Mouse (Mus musculus) MEL (cell line): ENCODE measurements around the gene Cacna1f. TPM values are rescaled to one million over a fixed set of nuclear protein-coding genes. Genes with fewer than 3 reads are reported as not detected.
A peak's percentile ranks its signal among the peaks of the same experiment; 100 is the strongest.

Experiments used
- DNase-seq: peaks from one replicate; pipeline ENCODE4 v3.0.0; 2011; ENCODE audit warnings: low read depth, low spot score
- H3K27ac ChIP-seq: 2 replicates; pipeline ENCODE4 v1.5.1; 2012; ENCODE audit warnings: low read depth, mild to moderate bottlenecking, control low read depth, low read length, moderate library complexity; ENCODE audit not compliant: control insufficient read depth
- H3K27me3 ChIP-seq, 2 experiments: fragments of 150-350 bp in 1 of 2; sonication (generic) in 1 of 2; 2 replicates each; pipeline ENCODE4 v1.6.1; 2012; ENCODE audit warnings: low read length in 2 of 2, mild to moderate bottlenecking in 2 of 2, improper control_type of control experiment in 1 of 2, moderate library complexity in 1 of 2; ENCODE audit not compliant: insufficient read depth in 2 of 2, control insufficient read depth in 1 of 2
- H3K36me3 ChIP-seq, 2 experiments: 2 replicates each; pipeline ENCODE4 v1.6.1; 2012 to 2014; ENCODE audit warnings: low read length in 2 of 2, improper control_type of control experiment in 1 of 2, inconsistent platforms in 1 of 2, mild to moderate bottlenecking in 1 of 2; ENCODE audit not compliant: insufficient read depth in 2 of 2, control insufficient read depth in 1 of 2
- H3K4me1 ChIP-seq, 2 experiments: fragments of 150-350 bp in 1 of 2; sonication (generic) in 1 of 2; 2 replicates each; pipeline ENCODE4 v1.6.1; 2012; ENCODE audit warnings: low read length in 2 of 2, improper control_type of control experiment in 1 of 2, mild to moderate bottlenecking in 1 of 2; ENCODE audit not compliant: insufficient read depth in 2 of 2, control insufficient read depth in 1 of 2
- H3K4me3 ChIP-seq, 2 experiments: fragments of 150-350 bp in 1 of 2; sonication (generic) in 1 of 2; 2 replicates each; pipeline ENCODE4 v1.5.1; 2012; ENCODE audit warnings: low read depth in 2 of 2, low read length in 2 of 2, mild to moderate bottlenecking in 2 of 2, moderate library complexity in 2 of 2, control low read depth in 1 of 2, improper control_type of control experiment in 1 of 2; ENCODE audit not compliant: control insufficient read depth in 1 of 2, insufficient read depth in 1 of 2
- H3K79me2 ChIP-seq: 2 replicates; pipeline ENCODE4 v1.6.1; 2012; ENCODE audit warnings: mild to moderate bottlenecking, low read length, moderate library complexity; ENCODE audit not compliant: control insufficient read depth, poor library complexity, insufficient read depth
- H3K9ac ChIP-seq: 2 replicates; pipeline ENCODE4 v1.6.1; 2012; ENCODE audit warnings: low read depth, mild to moderate bottlenecking, control low read depth, low read length, moderate library complexity; ENCODE audit not compliant: control insufficient read depth, poor library complexity, severe bottlenecking
- H3K9me3 ChIP-seq: fragments of 150-350 bp; sonication (generic); replicated peaks from 2 replicates; pipeline ENCODE4 v1.6.1; 2012; ENCODE audit warnings: mild to moderate bottlenecking, low read length, improper control_type of control experiment, moderate library complexity; ENCODE audit not compliant: insufficient read depth
- BHLHE40 ChIP-seq: IDR thresholded peaks from 2 replicates; pipeline ENCODE4 v1.6.1; 2012; ENCODE audit warnings: low read depth, mild to moderate bottlenecking, inconsistent platforms, low read length, improper control_type of control experiment, borderline replicate concordance
- CHD1 ChIP-seq: IDR thresholded peaks from 2 replicates; pipeline ENCODE4 v1.6.1; 2012; ENCODE audit warnings: low read depth, mild to moderate bottlenecking, inconsistent platforms, low read length, improper control_type of control experiment
- CHD2 ChIP-seq: IDR thresholded peaks from 2 replicates; pipeline ENCODE4 v1.6.1; 2011; ENCODE audit warnings: low read length, improper control_type of control experiment
- CTCF ChIP-seq, 3 experiments: IDR thresholded peaks in 2 of 3; conservative IDR thresholded peaks in 1 of 3; 2 replicates each; pipeline ENCODE4 v1.5.1; 2011 to 2012; ENCODE audit warnings: low read length in 3 of 3, low read depth in 2 of 3, mild to moderate bottlenecking in 2 of 3, improper control_type of control experiment in 1 of 3, inconsistent platforms in 1 of 3, mixed read lengths in 1 of 3, moderate library complexity in 1 of 3; ENCODE audit not compliant: control insufficient read depth in 1 of 3, insufficient read depth in 1 of 3, poor library complexity in 1 of 3, severe bottlenecking in 1 of 3
- E2F4 ChIP-seq: IDR thresholded peaks from 2 replicates; pipeline ENCODE4 v1.6.1; 2011; ENCODE audit warnings: low read depth, low read length, improper control_type of control experiment, borderline replicate concordance
- ELF1 ChIP-seq: IDR thresholded peaks from 2 replicates; pipeline ENCODE4 v1.6.1; 2014; ENCODE audit warnings: low read depth, mild to moderate bottlenecking, inconsistent platforms, low read length, improper control_type of control experiment, moderate library complexity
- EP300 ChIP-seq, 2 experiments: IDR thresholded peaks; 2 replicates each; pipeline ENCODE4 v1.6.1; 2011; ENCODE audit warnings: improper control_type of control experiment in 2 of 2, low read length in 2 of 2, low read depth in 1 of 2, mild to moderate bottlenecking in 1 of 2
- ETS1 ChIP-seq: IDR thresholded peaks from 2 replicates; pipeline ENCODE4 v1.6.1; 2012; ENCODE audit warnings: low read depth, mild to moderate bottlenecking, inconsistent platforms, low read length, improper control_type of control experiment, moderate library complexity
- GABPA ChIP-seq: IDR thresholded peaks from 2 replicates; pipeline ENCODE4 v1.6.1; 2012; ENCODE audit warnings: low read depth, mild to moderate bottlenecking, inconsistent platforms, low read length, improper control_type of control experiment, moderate library complexity
- GATA1 ChIP-seq: IDR thresholded peaks from 2 replicates; pipeline ENCODE4 v1.6.1; 2011; ENCODE audit warnings: low read depth, low read length, improper control_type of control experiment
- HCFC1 ChIP-seq: IDR thresholded peaks from 2 replicates; pipeline ENCODE4 v1.6.1; 2012; ENCODE audit warnings: low read depth, mild to moderate bottlenecking, inconsistent platforms, low read length, improper control_type of control experiment, moderate library complexity
- JUND ChIP-seq: IDR thresholded peaks from 2 replicates; pipeline ENCODE4 v1.6.1; 2011; ENCODE audit warnings: low read depth, mild to moderate bottlenecking, improper control_type of control experiment, low read length
- MAFK ChIP-seq: IDR thresholded peaks from 2 replicates; pipeline ENCODE4 v1.6.1; 2011; ENCODE audit warnings: low read depth, mild to moderate bottlenecking, low read length, improper control_type of control experiment, borderline replicate concordance
- MAX ChIP-seq: IDR thresholded peaks from 2 replicates; pipeline ENCODE4 v1.6.1; 2011; ENCODE audit warnings: low read length, improper control_type of control experiment
- MAZ ChIP-seq: IDR thresholded peaks from 2 replicates; pipeline ENCODE4 v1.6.1; 2012; ENCODE audit warnings: low read depth, mild to moderate bottlenecking, inconsistent platforms, low read length, improper control_type of control experiment
- MXI1 ChIP-seq: IDR thresholded peaks from 2 replicates; pipeline ENCODE4 v1.6.1; 2011; ENCODE audit warnings: mild to moderate bottlenecking, low read depth, low read length, improper control_type of control experiment
- MYB ChIP-seq: IDR thresholded peaks from 2 replicates; pipeline ENCODE4 v1.6.1; 2011; ENCODE audit warnings: mild to moderate bottlenecking, low read depth, low read length, improper control_type of control experiment
- MYC ChIP-seq: IDR thresholded peaks from 2 replicates; pipeline ENCODE4 v1.6.1; 2011; ENCODE audit warnings: low read depth, mild to moderate bottlenecking, low read length, improper control_type of control experiment, moderate library complexity
- NELFE ChIP-seq: IDR thresholded peaks from 2 replicates; pipeline ENCODE4 v1.6.1; 2011; ENCODE audit warnings: low read depth, low read length, improper control_type of control experiment
- NRF1 ChIP-seq: IDR thresholded peaks from 2 replicates; pipeline ENCODE4 v1.6.1; 2014; ENCODE audit warnings: low read depth, mild to moderate bottlenecking, inconsistent platforms, low read length, improper control_type of control experiment, moderate library complexity; ENCODE audit not compliant: poor library complexity, insufficient read depth, severe bottlenecking
- POLR2A ChIP-seq, 2 experiments: IDR thresholded peaks; 2 replicates each; pipeline ENCODE4 v1.6.1; 2011 to 2012; ENCODE audit warnings: low read length in 2 of 2, mild to moderate bottlenecking in 2 of 2, control low read depth in 1 of 2, improper control_type of control experiment in 1 of 2, low read depth in 1 of 2, moderate library complexity in 1 of 2; ENCODE audit not compliant: control insufficient read depth in 1 of 2, insufficient read depth in 1 of 2, poor library complexity in 1 of 2
- POLR2AphosphoS2 ChIP-seq: IDR thresholded peaks from 2 replicates; pipeline ENCODE4 v1.6.1; 2011; ENCODE audit warnings: low read length, improper control_type of control experiment
- POLR2AphosphoS5 ChIP-seq: IDR thresholded peaks from 2 replicates; pipeline ENCODE4 v1.6.1; 2012; ENCODE audit warnings: low read depth, borderline replicate concordance, mild to moderate bottlenecking, inconsistent platforms, low read length, moderate library complexity, mixed read lengths
- RAD21 ChIP-seq: IDR thresholded peaks from 2 replicates; pipeline ENCODE4 v1.6.1; 2011; ENCODE audit warnings: mild to moderate bottlenecking, low read depth, low read length, improper control_type of control experiment
- RCOR1 ChIP-seq: IDR thresholded peaks from 2 replicates; pipeline ENCODE4 v1.6.1; 2012; ENCODE audit warnings: low read depth, mild to moderate bottlenecking, inconsistent platforms, low read length, improper control_type of control experiment
- SIN3A ChIP-seq: IDR thresholded peaks from 2 replicates; pipeline ENCODE4 v1.6.1; 2012; ENCODE audit warnings: low read length, improper control_type of control experiment, inconsistent platforms
- SMC3 ChIP-seq: IDR thresholded peaks from 2 replicates; pipeline ENCODE4 v1.6.1; 2011; ENCODE audit warnings: low read depth, low read length, improper control_type of control experiment
- TAL1 ChIP-seq: IDR thresholded peaks from 2 replicates; pipeline ENCODE4 v1.6.1; 2012; ENCODE audit warnings: mild to moderate bottlenecking, inconsistent platforms, low read length, moderate library complexity, mixed read lengths
- TCF12 ChIP-seq: IDR thresholded peaks from 2 replicates; pipeline ENCODE4 v1.6.1; 2014; ENCODE audit warnings: low read depth, mild to moderate bottlenecking, inconsistent platforms, low read length, improper control_type of control experiment, moderate library complexity
- USF1 ChIP-seq: IDR thresholded peaks from 2 replicates; pipeline ENCODE4 v1.6.1; 2014; ENCODE audit warnings: low read depth, mild to moderate bottlenecking, inconsistent platforms, low read length, improper control_type of control experiment, moderate library complexity
- ZC3H11A ChIP-seq: IDR thresholded peaks from 2 replicates; pipeline ENCODE4 v1.6.1; 2012; ENCODE audit warnings: low read depth, mild to moderate bottlenecking, inconsistent platforms, low read length, improper control_type of control experiment
- ZKSCAN1 ChIP-seq: IDR thresholded peaks from 2 replicates; pipeline ENCODE4 v1.6.1; 2012; ENCODE audit warnings: low read depth, mild to moderate bottlenecking, inconsistent platforms, low read length, improper control_type of control experiment, moderate library complexity
- ZMIZ1 ChIP-seq: IDR thresholded peaks from 2 replicates; pipeline ENCODE4 v1.6.1; 2012; ENCODE audit warnings: low read depth, mild to moderate bottlenecking, inconsistent platforms, low read length, improper control_type of control experiment, moderate library complexity
- ZNF384 ChIP-seq: IDR thresholded peaks from 2 replicates; pipeline ENCODE4 v1.6.1; 2012; ENCODE audit warnings: low read depth, mild to moderate bottlenecking, inconsistent platforms, low read length, improper control_type of control experiment
- polyA plus RNA-seq, 2 experiments: library from polyadenylated mRNA; stranded (reverse) in 1 of 2; unstranded in 1 of 2; fragments of >175 nt in 1 of 2; fragments of >200 nt in 1 of 2; gene quantifications; 2 replicates each; pipeline versions ENCODE4 v1.2.1 to v1.2.4; 2012; ENCODE audit warnings: low replicate concordance in 2 of 2, low read depth in 1 of 2; ENCODE audit not compliant: insufficient read length in 2 of 2, insufficient read depth in 1 of 2, missing spikeins in 1 of 2
- total RNA-seq: library from RNA; depleted of rRNA; stranded (reverse); fragments of 300-350 nt; gene quantifications from 2 replicates; pipeline ENCODE4 v1.2.3, GENCODE M21; 2012

Cacna1f gene
- total and polyA plus RNA-seq, 3 experiments: 0.17 TPM; not detected in 2

DNA sequence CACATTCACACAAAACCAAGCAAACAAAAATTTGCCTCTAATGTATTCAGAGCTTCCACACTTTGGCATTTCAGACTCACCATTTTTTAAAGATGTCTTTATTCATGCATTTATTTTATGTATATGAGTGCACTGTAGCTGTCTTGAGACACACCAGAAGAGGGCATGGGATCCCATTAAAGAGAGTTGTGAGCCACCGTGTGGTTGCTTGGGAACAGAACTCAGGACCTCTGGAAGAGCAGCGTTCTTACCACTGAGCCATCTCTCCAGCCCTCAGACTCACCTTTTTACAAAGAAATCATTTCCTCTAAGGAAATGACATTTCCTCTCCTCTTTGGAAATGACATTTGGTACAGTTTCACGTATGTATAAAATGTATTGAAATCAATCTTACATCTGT is 72.1 kb downstream of the Cacna1f start (continued):
- peak in 1 of 3 experiments; percentile 47; a peak in 2 of 6 replicates for TF ChIP-seq CTCF (IDR thresholded peaks at IDR 0.05 in 2 of 3, conservative IDR thresholded peaks at IDR 0.05 in 1 of 3; ENCODE audit: control insufficient read depth in 1 of 3, insufficient read depth in 1 of 3, low read depth in 2 of 3, low read length in 3 of 3, poor library complexity in 1 of 3, severe bottlenecking in 1 of 3)

DNA sequence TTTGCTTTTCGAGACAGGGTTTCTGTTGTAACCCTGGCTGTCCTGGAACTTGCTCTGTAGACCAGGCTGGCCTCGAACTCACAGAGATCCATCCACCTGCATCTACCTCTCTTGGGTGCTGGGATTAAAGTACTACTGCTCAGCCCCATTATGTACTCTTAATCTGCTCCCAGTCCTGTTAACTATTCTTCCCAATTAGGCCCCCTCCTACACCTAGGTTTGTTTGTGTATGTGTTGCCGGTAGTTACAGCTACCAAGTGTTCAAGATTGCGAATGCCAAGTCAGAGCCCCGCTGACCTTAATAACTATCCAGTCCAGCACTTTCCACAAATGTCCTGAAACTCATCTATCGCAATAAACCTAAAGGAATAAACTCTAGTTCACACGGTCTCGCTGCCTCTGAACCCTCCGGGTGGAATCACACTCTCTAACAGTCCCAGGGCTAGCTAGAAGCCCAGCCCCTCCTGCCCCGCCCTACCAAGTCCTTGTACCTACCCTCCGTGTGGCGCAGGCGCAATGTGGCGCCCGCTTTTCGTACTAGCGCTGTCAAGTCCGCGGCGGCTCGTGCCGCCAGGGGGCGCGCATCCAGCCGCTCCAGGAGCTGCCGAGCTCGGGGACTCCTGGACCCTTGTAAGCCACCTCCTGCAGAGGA is 72.6 kb downstream of the Cacna1f start:
- Histone ChIP-seq H3K9me3 (no peaks in the 10 kb centered on the region), H3K27ac (peak overlapping the region; percentile 1; the same call in 1 of the 2 replicates), H3K79me2 (peaks cover 1% of the 10 kb centered on the region; the same call in 1 of the 2 replicates), H3K27me3 (peaks cover 4% of the 10 kb centered on the region in 2 experiments), H3K4me3 (peak overlapping the region; percentile 54 to 67), H3K9ac (peak overlapping the region; percentile 65), H3K36me3 (peaks cover 0 to 3% of the 10 kb centered on the region in 2 experiments; a peak in 1 of 4 replicates), H3K4me1 (peaks cover 0 to 6% of the 10 kb centered on the region in 2 experiments; a peak in 1 of 4 replicates)
- DNase-seq: peak; percentile 98
- TF ChIP-seq TAL1: no peak
- TF ChIP-seq EP300 (IDR thresholded peaks at IDR 0.05; ENCODE audit: low read depth in 1 of 2, low read length in 2 of 2): no peak
- no peak for TF ChIP-seq ZNF384
- no peak for TF ChIP-seq ZKSCAN1
- TF ChIP-seq RAD21: peak; percentile 41
- TF ChIP-seq NRF1: peak; percentile 94
- TF ChIP-seq E2F4: no peak
- TF ChIP-seq SMC3: peak; percentile 75
- TF ChIP-seq MXI1: peak; percentile 34
- TF ChIP-seq BHLHE40: no peak
- no peak for TF ChIP-seq GATA1
- no peak for TF ChIP-seq RCOR1
- TF ChIP-seq POLR2AphosphoS5: no peak
- TF ChIP-seq MYB: no peak
- peak; percentile 56 for TF ChIP-seq NELFE
- TF ChIP-seq MAZ: peak; percentile 48; the same call in 1 of the 2 replicates
- no peak for TF ChIP-seq CHD2
- TF ChIP-seq HCFC1: no peak; the same call in none of the 2 replicates
- TF ChIP-seq ETS1: no peak; the same call in 1 of the 2 replicates
- no peak for TF ChIP-seq JUND
- TF ChIP-seq SIN3A: peak; percentile 57; the same call in 1 of the 2 replicates
- 0 out of 2 replicates have a peak, but pooled peaks have one; percentile 18 for TF ChIP-seq ZC3H11A
- TF ChIP-seq POLR2AphosphoS2: no peak; the same call in 1 of the 2 replicates
- no peak for TF ChIP-seq ELF1
- 0 out of 2 replicates have a peak, but pooled peaks have one; percentile 12 for TF ChIP-seq TCF12
- peak; percentile 11; the same call in 1 of the 2 replicates for TF ChIP-seq MAX
- no peak for TF ChIP-seq GABPA
- no peak for TF ChIP-seq MAFK
- no peak for TF ChIP-seq USF1
- TF ChIP-seq ZMIZ1: 0 out of 2 replicates have a peak, but pooled peaks have one; percentile 57
- TF ChIP-seq POLR2A (IDR thresholded peaks at IDR 0.05; ENCODE audit: control insufficient read depth in 1 of 2, insufficient read depth in 1 of 2, low read depth in 1 of 2, low read length in 2 of 2, poor library complexity in 1 of 2): peak in 1 of 2 experiments; percentile 71; a peak in 2 of 4 replicates
- TF ChIP-seq CHD1: 0 out of 2 replicates have a peak, but pooled peaks have one; percentile 24
- TF ChIP-seq MYC: no peak
